Mouse (Mus musculus) lung, adult 10 weeks (tissue): ENCODE results near the gene Gm13088. TPM values are rescaled to one million over a fixed set of nuclear protein-coding genes. Genes with fewer than 3 reads are reported as not detected.

ENCODE experiments used
- polyA plus RNA-seq: library from polyadenylated mRNA; stranded (reverse); fragments of 350-450 nt; fragmentation: Illumina TruSeq; extraction: RNeasy Lipid Tissue Mini Kit (QIAGEN cat#74804); gene quantifications from one replicate; pipeline ENCODE4 v1.2.3, GENCODE M21; 2014; ENCODE audit warnings: low read depth, low replicate concordance; ENCODE audit not compliant: insufficient read depth

Gene Gm13088
- not detected for polyA plus RNA-seq

DNA sequence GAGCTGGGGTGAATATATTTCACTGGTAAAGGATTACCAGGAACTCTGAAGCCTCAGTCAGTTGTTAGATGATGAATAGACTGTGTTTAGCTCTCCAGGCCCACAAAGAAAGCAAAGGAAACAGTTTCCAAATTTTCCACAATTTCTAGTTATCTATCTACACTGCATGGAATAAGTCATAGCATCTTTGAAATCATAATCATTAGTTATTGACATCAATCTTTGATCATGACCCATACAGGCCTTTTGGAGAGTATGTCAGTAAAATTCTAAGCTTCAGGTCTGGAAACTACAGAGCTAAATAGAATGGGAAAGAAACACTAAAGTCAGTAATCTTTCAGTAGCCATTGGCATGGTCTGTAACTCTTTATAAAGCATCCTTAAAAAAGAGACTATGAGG is at the start of gene Gm13088:
TSS of gene Gm13088 (minus strand) at position 101 of the 400 bp plus-strand sequence.

DNA sequence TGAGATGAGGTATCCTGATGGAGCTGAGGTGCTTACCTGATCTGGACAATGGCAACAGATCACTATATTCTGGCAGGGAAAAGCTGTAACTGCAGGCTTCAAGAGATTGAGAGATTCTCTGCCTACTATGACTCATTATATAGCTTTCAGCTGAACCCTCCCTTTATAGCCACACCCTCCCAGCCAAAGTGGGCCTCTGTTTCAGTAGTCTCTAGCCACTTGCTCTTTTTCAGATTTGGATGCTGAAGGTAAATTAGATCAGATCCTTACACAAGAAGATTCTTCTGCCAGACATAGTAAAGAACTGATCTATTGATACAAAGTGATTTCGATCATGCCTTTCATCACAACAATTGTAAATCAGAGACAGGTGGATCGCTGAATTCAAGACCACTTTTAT is 45.6 kb upstream of the Gm13088 start, which contains the start of gene Gm13089:
TSS of gene Gm13089 (minus strand) at position 101 of the 400 bp plus-strand sequence.

DNA sequence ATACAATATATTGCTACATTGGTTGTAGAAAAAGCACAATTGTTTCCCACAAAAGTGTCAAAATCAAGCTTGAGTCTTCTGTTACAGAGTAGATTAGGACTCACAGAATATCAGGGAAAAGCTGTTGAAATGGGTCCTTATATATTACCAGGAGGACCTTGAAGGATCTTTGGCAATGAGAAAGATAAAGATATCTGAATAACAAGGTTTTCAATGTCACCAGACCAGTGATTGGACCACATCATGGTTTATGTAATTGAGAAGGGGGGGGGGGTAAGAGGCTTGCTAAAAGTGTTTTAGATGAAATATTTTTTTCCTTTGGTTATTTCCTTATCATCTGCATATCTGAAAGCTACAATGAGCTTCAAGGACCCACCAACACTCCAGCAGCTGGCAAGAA is 42.3 kb downstream of the Gm13088 start, which contains the start of gene Gm13083:
TSS of gene Gm13083 (plus strand) at position 301 of the 400 bp plus-strand sequence.

Other genes with a start within 250 kb of the Gm13088 start
- 6.6 TPM for gene Pramef8, start 244.8 kb downstream of the Gm13088 start, polyA plus RNA-seq
- not detected for gene Oog4, start 206.9 kb downstream of the Gm13088 start, polyA plus RNA-seq
- not detected for gene Gm13043, start 145.9 kb downstream of the Gm13088 start, polyA plus RNA-seq
- gene Gm13040, start 121.3 kb downstream of the Gm13088 start, polyA plus RNA-seq = not detected
- gene BC080695, start 105.5 kb downstream of the Gm13088 start, polyA plus RNA-seq = not detected
- gene Gm13057, start 105.5 kb downstream of the Gm13088 start, polyA plus RNA-seq = not detected
- gene Gm13083, start 42.2 kb downstream of the Gm13088 start, polyA plus RNA-seq = not detected
- gene Gm13089, start 45.5 kb upstream of the Gm13088 start, polyA plus RNA-seq = not detected
- not detected for gene Gm13078, start 62.2 kb upstream of the Gm13088 start, polyA plus RNA-seq
- gene Gm13023, start 132.1 kb upstream of the Gm13088 start, polyA plus RNA-seq = not detected
- gene Gm13084, start 158.8 kb upstream of the Gm13088 start, polyA plus RNA-seq = not detected
- gene Gm13103, start 189.3 kb upstream of the Gm13088 start, polyA plus RNA-seq = not detected
- gene Pramef6, start 243.1 kb upstream of the Gm13088 start, polyA plus RNA-seq = not detected